Comparison of ENCODE assay signal across 9 mouse cellular contexts in genomic region chr10:127555703-127556102, GRCm38 (mm10). TPM values are rescaled to one million over a fixed set of nuclear protein-coding genes. Genes with fewer than 3 reads are reported as not detected.
A peak's percentile ranks its signal among the peaks of the same experiment; 100 is the strongest.
DNase-seq lines count a peak whose midpoint lies in the region; TF ChIP-seq lines count a peak whose summit lies in the region.
"Had no signal": no experiment of that assay in that cellular context is flagged by ENCODE, and none has a peak within 500 bp of the region (broad histone marks: within the 10 kb centered on the region; RNA-seq: fewer than 3 reads in every experiment).

No protein-coding gene starts in this region.

- TF ChIP-seq CTCF in layer of hippocampus, adult 2 months (conservative IDR thresholded peaks at IDR 0.05): peak; percentile 77

- peaks cover 28% of the 10 kb centered on the region for H3K36me3 ChIP-seq in myocyte (ENCODE audit: control insufficient read depth, insufficient read depth)

- H3K27ac ChIP-seq in layer of hippocampus, adult 2 months: no peak overlapping the region

- H3K4me3 ChIP-seq in layer of hippocampus, adult 2 months: no peak overlapping the region
- no peak overlapping the region for H3K4me3 ChIP-seq in myocyte
- H3K4me3 ChIP-seq: megakaryocyte, embryonic 14.5 days had no signal

- H3ac ChIP-seq in myocyte (ENCODE audit: control insufficient read depth, insufficient read length): no peak overlapping the region

- H3K79me2 ChIP-seq in myocyte (ENCODE audit: control insufficient read depth, insufficient read depth): no peaks in the 10 kb centered on the region

- DNase-seq in layer of hippocampus, adult 2 months (ENCODE audit: low spot score in 2 of 2): no peak
- DNase-seq in layer of hippocampus, postnatal 36 days: no peak
- DNase-seq in ZHBTc4 (ENCODE audit: low read depth, low spot score): peak; percentile 89
- DNase-seq in forelimb bud, embryonic 11.5 days (ENCODE audit: low read depth, low spot score): peak; percentile 35
- no peak for DNase-seq in ovary, adult 18-20 months (ENCODE audit: low spot score)
- DNase-seq in ovary, postnatal 14 days (ENCODE audit: low spot score): no peak
- no peak for DNase-seq in spleen, postnatal 36 days (ENCODE audit: low spot score in 2 of 2)

- H3K27me3 ChIP-seq in myocyte (ENCODE audit: control insufficient read depth, insufficient read depth, insufficient read length): no peaks in the 10 kb centered on the region

- H3K4me2 ChIP-seq in myocyte (ENCODE audit: low read depth): no peak overlapping the region

- TF ChIP-seq POLR2A in myocyte (IDR thresholded peaks at IDR 0.05; ENCODE audit: insufficient read length, low read depth): no peak

TF ChIP-seq in myocyte, 11 proteins besides CTCF, POLR2A, EP300 and RAD21:
- TF ChIP-seq SRF (IDR thresholded peaks at IDR 0.05; ENCODE audit: control insufficient read depth, insufficient read length, low read depth) (no peak), POLR2AphosphoS2 (IDR thresholded peaks at IDR 0.05; ENCODE audit: insufficient read length, low read depth) (peak; percentile 24)

RNA-seq across cellular contexts. Expression of gene Nxph4, which starts 21.3 kb away (rescaled TPM):
- total RNA-seq in layer of hippocampus, adult 2 months (2021): 1 to 10 TPM; 1.2 to 1.6 TPM
- 1 to 10 TPM; 1.3 to 1.7 TPM for total RNA-seq in layer of hippocampus, postnatal 36 days (2021)
- 3.9 TPM for polyA plus RNA-seq in myocyte (2012; fragmentation: generic; extraction: Trizol)

RNA-seq across cellular contexts. Expression of gene Shmt2, which starts 33.5 kb away (rescaled TPM):
- 10 to 100 TPM; 25.4 to 27.6 TPM for total RNA-seq in layer of hippocampus, adult 2 months (2021)
- total RNA-seq in layer of hippocampus, postnatal 36 days (2021): 10 to 100 TPM; 27.4 to 29.9 TPM
- 535 TPM for polyA plus RNA-seq in myocyte (2012; fragmentation: generic; extraction: Trizol)

RNA-seq across cellular contexts. Expression of gene Ndufa4l2, which starts 40.9 kb away (rescaled TPM):
- total RNA-seq in layer of hippocampus, adult 2 months (2021): 1 to 10 TPM; 3.5 to 3.7 TPM
- 1 to 10 TPM; 3.5 to 4.8 TPM for total RNA-seq in layer of hippocampus, postnatal 36 days (2021)
- polyA plus RNA-seq in myocyte (2012; fragmentation: generic; extraction: Trizol): 2.9 TPM

RNA-seq across cellular contexts. Expression of gene Stac3, which starts 54.2 kb away (rescaled TPM):
- total RNA-seq in layer of hippocampus, adult 2 months (2021): 1 to 10 TPM; 2.4 to 8.1 TPM
- 1 to 10 TPM; 3.0 to 3.7 TPM for total RNA-seq in layer of hippocampus, postnatal 36 days (2021)
- 125 TPM for polyA plus RNA-seq in myocyte (2012; fragmentation: generic; extraction: Trizol)

Comparison
In these comparisons a context has a peak if more than half of its experiments do, and no peak if none do; other contexts are left out.
1. DNase-seq: peak in ZHBTc4 (single experiment) and forelimb bud, embryonic 11.5 days (single experiment); none in layer of hippocampus, adult 2 months (0 of 2), layer of hippocampus, postnatal 36 days (0 of 2), ovary, adult 18-20 months (single experiment), ovary, postnatal 14 days (single experiment) and spleen, postnatal 36 days (0 of 2).